Mouse (Mus musculus) MEL (cell line): Measurements from ENCODE around the gene Cwh43.

Experiments used
- CHD1 ChIP-seq: IDR thresholded peaks from 2 replicates; pipeline ENCODE4 v1.6.1; 2012; ENCODE audit warnings: low read depth, mild to moderate bottlenecking, inconsistent platforms, low read length, improper control_type of control experiment
- CTCF ChIP-seq, 3 experiments: IDR thresholded peaks in 2 of 3; conservative IDR thresholded peaks in 1 of 3; 2 replicates each; pipeline ENCODE4 v1.5.1; 2011 to 2012; ENCODE audit warnings: low read length in 3 of 3, low read depth in 2 of 3, mild to moderate bottlenecking in 2 of 3, improper control_type of control experiment in 1 of 3, inconsistent platforms in 1 of 3, mixed read lengths in 1 of 3, moderate library complexity in 1 of 3; ENCODE audit not compliant: control insufficient read depth in 1 of 3, insufficient read depth in 1 of 3, poor library complexity in 1 of 3, severe bottlenecking in 1 of 3
- E2F4 ChIP-seq: IDR thresholded peaks from 2 replicates; pipeline ENCODE4 v1.6.1; 2011; ENCODE audit warnings: low read depth, low read length, improper control_type of control experiment, borderline replicate concordance
- EP300 ChIP-seq, 2 experiments: IDR thresholded peaks; 2 replicates each; pipeline ENCODE4 v1.6.1; 2011; ENCODE audit warnings: improper control_type of control experiment in 2 of 2, low read length in 2 of 2, low read depth in 1 of 2, mild to moderate bottlenecking in 1 of 2
- MAFK ChIP-seq: IDR thresholded peaks from 2 replicates; pipeline ENCODE4 v1.6.1; 2011; ENCODE audit warnings: low read depth, mild to moderate bottlenecking, low read length, improper control_type of control experiment, borderline replicate concordance
- ZC3H11A ChIP-seq: IDR thresholded peaks from 2 replicates; pipeline ENCODE4 v1.6.1; 2012; ENCODE audit warnings: low read depth, mild to moderate bottlenecking, inconsistent platforms, low read length, improper control_type of control experiment

GRCm38 (mm10) chr5:73401341-73401740, 4.5 kb upstream of the Cwh43 start:
- TF ChIP-seq MAFK = no peak
- no peak for TF ChIP-seq ZC3H11A
- TF ChIP-seq CTCF (IDR thresholded peaks at IDR 0.05 in 2 of 3, conservative IDR thresholded peaks at IDR 0.05 in 1 of 3; ENCODE audit: control insufficient read depth in 1 of 3, insufficient read depth in 1 of 3, low read depth in 2 of 3, low read length in 3 of 3, poor library complexity in 1 of 3, severe bottlenecking in 1 of 3) = no peak
- TF ChIP-seq EP300 (IDR thresholded peaks at IDR 0.05; ENCODE audit: low read depth in 1 of 2, low read length in 2 of 2) = no peak
- TF ChIP-seq CHD1 = no peak
- TF ChIP-seq E2F4 = no peak
